Mouse (Mus musculus) stomach, postnatal 0 days (tissue): ENCODE results near the gene Dnmt3b.

Source experiments
- CTCF ChIP-seq: IDR thresholded peaks from 2 replicates; pipeline ENCODE4 v1.5.1; 2016; ENCODE audit warnings: antibody characterized with exemption, low read depth, mild to moderate bottlenecking, moderate library complexity
- EP300 ChIP-seq: optimal IDR thresholded peaks from 2 replicates; pipeline ENCODE3; 2016; ENCODE audit warnings: antibody characterized with exemption

DNA sequence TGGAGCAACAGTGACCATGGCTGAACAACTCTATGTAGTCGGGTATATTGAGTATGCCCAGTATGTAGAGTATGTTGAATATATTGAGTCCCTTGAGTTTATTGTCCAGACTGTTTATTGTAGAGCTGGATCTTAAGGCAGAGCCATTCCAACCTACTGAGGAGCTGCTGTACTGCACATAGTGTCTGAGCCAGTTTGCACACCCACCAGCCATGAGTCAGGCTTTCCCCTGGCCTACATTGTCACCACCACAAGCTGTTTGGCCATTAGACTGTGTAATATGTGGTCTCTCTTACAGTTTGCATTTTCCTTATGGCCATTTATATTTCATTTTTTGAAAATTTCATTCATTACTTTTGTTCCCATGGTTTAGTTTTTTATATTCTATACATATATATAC lies 30.7 kb downstream of the Dnmt3b start:
- no peak for TF ChIP-seq CTCF
- no peak for TF ChIP-seq EP300
